Mouse (Mus musculus) macrophage (primary cell): Measurements from ENCODE around the gene Pdha2. TPM values are rescaled to one million over a fixed set of nuclear protein-coding genes. Genes with fewer than 3 reads are reported as not detected.

Source experiments
- H3K27ac ChIP-seq: fragments of 350-480 bp; formaldehyde crosslinking; 2 replicates; pipeline ENCODE4 v1.9.0; 2021
- H3K36me3 ChIP-seq: fragments of 350-480 bp; formaldehyde crosslinking; 2 replicates; pipeline ENCODE4 v1.9.0; 2021; ENCODE audit errors: inconsistent target
- H3K4me3 ChIP-seq: fragments of 350-480 bp; formaldehyde crosslinking; 2 replicates; pipeline ENCODE4 v1.9.0; 2021; ENCODE audit errors: inconsistent target
- H3K79me2 ChIP-seq: fragments of 350-480 bp; formaldehyde crosslinking; 2 replicates; pipeline ENCODE4 v1.9.0; 2021; ENCODE audit errors: inconsistent target
- WGBS: methylation state at CpG from one replicate; pipeline ENCODE4 v1.1.7; 2026; ENCODE audit warnings: inconsistent platforms; ENCODE audit not compliant: missing documents; 5-methylcytosine and 5-hydroxymethylcytosine counted together
- polyA plus RNA-seq: library from polyadenylated mRNA; stranded (reverse); fragments of 250-400 nt; gene quantifications from 3 replicates; pipeline ENCODE4 v1.2.4, GENCODE M21; 2018; ENCODE audit warnings: inconsistent platforms

Gene Pdha2
- polyA plus RNA-seq, 1 experiment from 2014 or later = not detected

GRCm38 (mm10) chr3:141190429-141190828, 21.7 kb downstream of the Pdha2 start:
- WGBS = 90% methylated on average over 4 of the region's 4 CpGs
- H3K27ac ChIP-seq = no peak overlapping the region
- H3K79me2 ChIP-seq = no peaks in the 10 kb centered on the region
- H3K36me3 ChIP-seq = no peaks in the 10 kb centered on the region
- no peak overlapping the region for H3K4me3 ChIP-seq

- Histone ChIP-seq H3K4me3 (no peak overlapping the region), H3K79me2 (no peaks in the 10 kb centered on the region), H3K36me3 (no peaks in the 10 kb centered on the region), H3K27ac (no peak overlapping the region)
Measured at GRCm38 (mm10) chr3:141160986-141161385, 51.2 kb downstream of the Pdha2 start.
